Mouse (Mus musculus) thymus, postnatal 14 days (tissue): ENCODE measurements around the gene Amz1.
A peak's percentile ranks its signal among the peaks of the same experiment; 100 is the strongest.

Experiments used
- DNase-seq: peaks from one replicate; pipeline ENCODE4 v3.0.0; 2021

The Amz1 gene

DNA sequence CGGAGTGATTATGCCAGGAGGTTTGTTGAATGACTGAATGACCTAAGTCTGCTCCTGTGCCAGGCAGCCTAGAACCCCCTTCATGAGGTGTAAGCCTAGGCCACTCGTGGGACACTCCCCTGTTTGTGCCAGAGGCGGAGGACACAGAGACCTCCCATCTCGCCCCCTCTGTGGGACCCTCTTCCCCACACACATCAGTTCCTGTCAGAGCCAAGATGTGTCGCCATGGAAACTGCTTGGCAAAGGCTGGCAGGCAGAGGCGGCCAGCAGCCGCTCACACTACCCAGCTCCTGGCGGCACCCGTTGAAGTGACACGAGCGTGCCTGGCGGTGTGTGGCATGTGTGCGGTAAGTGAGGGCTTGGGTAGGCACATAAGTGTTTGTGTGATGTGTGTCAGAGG lies at the start of gene Amz1:
Gene Amz1 (plus strand): TSS at position 306 of the 400 bp plus-strand sequence.
- no peak for DNase-seq

- no peak for DNase-seq
Measured at GRCm38 (mm10) chr5:140675079-140675478, 48.8 kb upstream of the Amz1 start.

- DNase-seq: no peak
Measured at GRCm38 (mm10) chr5:140675640-140676039, 48.3 kb upstream of the Amz1 start.

- no peak for DNase-seq
Measured at GRCm38 (mm10) chr5:140677137-140677536, 46.8 kb upstream of the Amz1 start.

GRCm38 (mm10) chr5:140680051-140680450 lies 43.9 kb upstream of the Amz1 start:
- no peak for DNase-seq

GRCm38 (mm10) chr5:140680950-140681349 lies 43.0 kb upstream of the Amz1 start:
- no peak for DNase-seq

- no peak for DNase-seq
Measured at GRCm38 (mm10) chr5:140682113-140682512, 41.8 kb upstream of the Amz1 start.

DNA sequence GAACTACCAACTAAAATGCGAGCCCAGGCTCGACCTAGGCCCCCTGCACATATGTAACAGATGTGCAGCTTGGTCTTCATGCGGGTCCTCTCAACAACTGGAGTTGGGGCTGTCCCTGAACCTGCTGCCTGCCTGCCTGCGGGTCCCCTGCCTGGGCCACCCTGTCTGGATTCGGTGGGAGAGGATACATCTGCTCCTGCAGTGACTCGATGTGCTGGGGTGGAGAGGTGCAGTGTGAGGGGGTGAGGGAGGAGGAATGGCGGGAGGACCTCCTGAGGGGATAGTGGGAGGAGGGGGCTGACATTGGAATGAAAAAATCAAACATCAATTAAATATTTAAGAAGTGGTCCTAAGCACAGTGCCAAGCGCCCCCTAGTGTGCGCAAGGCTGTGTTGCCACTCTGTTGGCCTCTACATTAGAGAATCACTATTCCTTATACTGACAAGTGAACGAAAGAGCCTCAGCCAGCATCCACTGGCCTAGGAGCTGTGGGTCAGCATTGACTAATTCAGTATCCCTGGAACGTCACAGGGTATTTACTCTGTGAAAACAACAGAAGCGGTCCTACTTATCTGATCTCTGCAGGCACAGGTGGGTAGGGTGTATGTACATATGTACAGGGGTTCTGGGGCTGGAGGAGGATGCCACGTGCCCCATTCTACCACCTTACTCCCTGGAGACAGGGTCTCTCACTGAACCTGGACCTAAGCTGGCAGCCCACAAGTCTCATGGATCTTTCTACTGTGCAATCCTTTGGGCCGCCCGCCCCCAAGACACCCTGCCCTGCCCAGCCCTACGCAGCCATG lies 39.4 kb upstream of the Amz1 start:
- DNase-seq: peak; percentile 43

GRCm38 (mm10) chr5:140688434-140688833 lies 35.5 kb upstream of the Amz1 start:
- DNase-seq: no peak

GRCm38 (mm10) chr5:140695987-140696386 lies 27.9 kb upstream of the Amz1 start:
- DNase-seq: no peak

GRCm38 (mm10) chr5:140699776-140700175 lies 24.2 kb upstream of the Amz1 start:
- no peak for DNase-seq

- no peak for DNase-seq
Measured at GRCm38 (mm10) chr5:140701661-140702060, 22.3 kb upstream of the Amz1 start.

- DNase-seq: peak; percentile 97
Measured at GRCm38 (mm10) chr5:140702103-140702513, 21.8 kb upstream of the Amz1 start, which contains the start of gene Iqce. TSS of gene Iqce (minus strand) at chr5:140702378.

GRCm38 (mm10) chr5:140702618-140703175 lies 21.2 kb upstream of the Amz1 start:
- DNase-seq: peak; percentile 14

GRCm38 (mm10) chr5:140703480-140704377 lies 20.2 kb upstream of the Amz1 start:
- DNase-seq: peak; percentile 39

- DNase-seq: peak; percentile 100
Measured at GRCm38 (mm10) chr5:140704378-140705251, 19.3 kb upstream of the Amz1 start, which contains the start of gene Brat1. TSS of gene Brat1 (plus strand) at chr5:140705011.

DNA sequence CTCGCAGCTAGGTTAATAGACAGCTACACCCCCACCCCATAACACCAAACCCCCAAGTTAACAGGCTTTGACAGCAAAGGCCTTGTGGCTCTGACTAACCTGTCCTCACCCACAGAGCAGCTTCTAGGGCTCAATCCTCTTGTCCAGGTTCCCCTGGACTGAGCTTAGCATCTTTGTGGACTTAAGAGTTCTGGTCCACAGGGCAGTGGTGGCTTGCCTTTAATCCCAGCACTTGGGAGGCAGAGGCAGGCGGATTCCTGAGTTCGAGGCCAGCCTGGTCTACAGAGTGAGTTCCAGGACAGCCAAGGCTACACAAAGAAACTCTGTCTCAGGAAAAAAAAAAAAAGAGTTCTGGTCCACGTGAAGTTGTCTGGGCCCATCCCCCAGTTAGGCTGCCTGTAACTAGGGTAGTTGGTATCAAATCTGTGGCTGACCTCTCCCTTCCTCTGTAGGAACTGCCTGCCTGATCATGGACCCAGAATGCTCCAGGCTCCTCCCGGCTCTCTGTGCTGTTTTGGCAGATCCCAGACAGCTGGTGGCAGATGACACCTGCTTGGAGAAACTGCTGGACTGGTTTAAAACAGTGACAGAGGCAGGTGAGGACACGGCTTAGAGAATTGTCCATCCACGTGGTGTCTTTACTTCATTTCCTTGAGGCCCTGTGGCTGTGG lies 18.3 kb upstream of the Amz1 start:
- peak; percentile 14 for DNase-seq

DNA sequence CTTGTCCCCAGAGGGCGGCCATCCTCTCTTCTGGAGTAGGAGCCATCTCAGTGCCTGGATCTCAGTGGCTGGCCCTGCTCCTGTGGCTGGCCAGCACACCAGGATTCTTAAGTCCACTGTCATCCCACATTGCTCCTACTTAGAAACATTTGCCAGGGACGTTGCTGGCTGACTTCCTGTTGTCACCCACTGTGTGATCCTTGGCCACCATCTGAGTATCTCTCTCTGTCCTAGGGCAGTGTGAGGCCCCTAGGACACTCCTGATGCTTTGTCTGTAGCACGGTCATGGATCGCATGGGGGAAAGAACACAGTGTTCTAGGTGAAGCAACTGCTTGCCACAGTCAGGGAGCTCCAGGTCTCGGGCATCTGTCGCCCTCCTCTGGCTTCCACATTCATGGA lies 13.6 kb upstream of the Amz1 start:
- DNase-seq: no peak

- DNase-seq: no peak
Measured at GRCm38 (mm10) chr5:140711040-140711439, 12.9 kb upstream of the Amz1 start.

- no peak for DNase-seq
Measured at GRCm38 (mm10) chr5:140720773-140721172, 3.2 kb upstream of the Amz1 start.

GRCm38 (mm10) chr5:140722121-140722520 lies 1.8 kb upstream of the Amz1 start:
- DNase-seq: no peak
